Comparison of ENCODE assay signal across 28 mouse cellular contexts in the genomic region with DNA sequence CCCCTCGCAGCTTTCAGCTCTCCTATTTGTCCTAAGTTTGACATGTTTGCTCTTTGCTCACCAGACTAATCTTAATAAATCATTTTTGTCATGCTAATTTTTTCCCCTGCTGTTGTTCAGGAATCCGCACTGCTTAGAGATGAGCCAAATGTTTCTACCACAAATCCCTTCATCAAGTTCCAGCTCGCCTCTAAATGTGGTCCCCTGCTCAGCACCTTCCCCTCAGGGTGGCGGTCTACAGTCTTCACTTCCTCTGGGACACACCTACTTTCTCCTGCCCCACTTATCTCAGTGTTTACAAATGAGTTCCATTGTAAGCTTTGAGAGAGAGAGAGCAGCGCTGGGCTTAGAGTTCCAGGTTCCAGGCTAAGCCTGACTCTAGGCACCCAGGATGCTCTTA. TPM values are rescaled to one million over a fixed set of nuclear protein-coding genes. Genes with fewer than 3 reads are reported as not detected.
A peak's percentile ranks its signal among the peaks of the same experiment; 100 is the strongest.
DNase-seq lines count a peak whose midpoint lies in the region; ATAC-seq lines count a peak whose summit lies in the region.
"Had no signal": no experiment of that assay in that cellular context is flagged by ENCODE, and none has a peak within 500 bp of the region (broad histone marks: within the 10 kb centered on the region; RNA-seq: fewer than 3 reads in every experiment).

No protein-coding gene starts in this region.

- 46% methylated on average over 5 of the region's 5 CpGs for WGBS in heart, embryonic 12.5 days
- WGBS in stomach, embryonic 15.5 days = 19% methylated on average over 5 of the region's 5 CpGs

- H3K36me3 ChIP-seq in heart, embryonic 12.5 days = no peaks in the 10 kb centered on the region
- no peaks in the 10 kb centered on the region for H3K36me3 ChIP-seq in stomach, embryonic 15.5 days
- H3K36me3 ChIP-seq: G1E; heart, embryonic 13.5 days had no signal

- peaks cover 11% of the 10 kb centered on the region; the same call in 1 of the 2 replicates for H3K4me1 ChIP-seq in heart, embryonic 12.5 days (replicated peaks)
- 0 out of 2 replicates have a peak, but pooled peaks cover 5% of the 10 kb centered on the region for H3K4me1 ChIP-seq in stomach, embryonic 15.5 days

- no peak overlapping the region for H3K27ac ChIP-seq in heart, embryonic 12.5 days (ENCODE audit: poor library complexity, severe bottlenecking)
- H3K27ac ChIP-seq in stomach, embryonic 15.5 days = no peak overlapping the region
- H3K27ac ChIP-seq: forebrain, embryonic 13.5 days; gastrocnemius, adult 2 months; heart, embryonic 13.5 days; hindbrain, embryonic 14.5 days; hindbrain, postnatal 0 days had no signal

- H3K9me3 ChIP-seq in heart, embryonic 12.5 days (replicated peaks) = no peaks in the 10 kb centered on the region
- H3K9me3 ChIP-seq in stomach, embryonic 15.5 days = no peaks in the 10 kb centered on the region
- H3K9me3 ChIP-seq: forebrain, embryonic 13.5 days; G1E; heart, embryonic 13.5 days had no signal

- H3K4me2 ChIP-seq in heart, embryonic 12.5 days = no peak overlapping the region
- H3K4me2 ChIP-seq in stomach, embryonic 15.5 days = no peak overlapping the region
- H3K4me2 ChIP-seq: forebrain, embryonic 13.5 days; heart, embryonic 13.5 days; hindbrain, embryonic 14.5 days had no signal

- H3K9ac ChIP-seq in heart, embryonic 12.5 days = no peak overlapping the region
- no peak overlapping the region for H3K9ac ChIP-seq in stomach, embryonic 15.5 days
- H3K9ac ChIP-seq: forebrain, embryonic 13.5 days; heart, embryonic 13.5 days; hindbrain, embryonic 14.5 days had no signal

- H3K4me3 ChIP-seq in heart, embryonic 12.5 days = no peak overlapping the region
- no peak overlapping the region for H3K4me3 ChIP-seq in stomach, embryonic 15.5 days (replicated peaks)
- H3K4me3 ChIP-seq: erythroblast, embryonic 14.5 days; forebrain, embryonic 13.5 days; gastrocnemius, adult 2 months; heart, embryonic 13.5 days had no signal

- no peaks in the 10 kb centered on the region for H3K27me3 ChIP-seq in heart, embryonic 12.5 days (replicated peaks)
- H3K27me3 ChIP-seq in stomach, embryonic 15.5 days (replicated peaks) = no peaks in the 10 kb centered on the region
- H3K27me3 ChIP-seq: heart, embryonic 13.5 days; Patski had no signal

- ATAC-seq in heart, embryonic 12.5 days (ENCODE audit: insufficient number of reproducible peaks, low FRiP score) = peak; percentile 47; the same call in 1 of the 2 replicates
- peak; percentile 69; the same call in 1 of the 2 replicates for ATAC-seq in stomach, embryonic 15.5 days (ENCODE audit: insufficient read depth, low FRiP score, low read depth)
- ATAC-seq: forebrain, embryonic 13.5 days; hindbrain, postnatal 0 days; inflammation-experienced regulatory T-cells, adult 6 months; Patski had no signal

- DNase-seq in heart, adult 18-20 months = no peak
- peak; percentile 32 for DNase-seq in retina, postnatal 1 day
- no peak for DNase-seq in retina, embryonic 14.5 days (ENCODE audit: low spot score)
- no peak for DNase-seq in kidney, postnatal 25 days
- no peak for DNase-seq in cerebellum, postnatal 14 days
- DNase-seq: adrenal gland, adult 2 months; adrenal gland, postnatal 14 days; cerebellum, adult 11 months; cerebellum, adult 2 months; cerebellum, adult 9-11 months; cerebellum, postnatal 36 days; embryo, embryonic 11 days; gastrocnemius, adult 2 months; gastrocnemius, postnatal 14 days; heart, adult 11 months; heart, postnatal 14 days; heart, postnatal 4 days; kidney, adult 11 months had no signal

RNA-seq across cellular contexts. Expression of a gene that starts 36.6 kb away (rescaled TPM):
- polyA plus RNA-seq in heart, embryonic 12.5 days (2016; fragmentation: Nextera tagmentation; extraction: Ambion mirVana) = 152 and 155 TPM in 2 replicates
- 100 to 1,000 TPM; 308 to 356 TPM for total RNA-seq in heart, adult 18-20 months (2021)
- polyA plus RNA-seq in stomach, embryonic 15.5 days (2015; fragmentation: Nextera tagmentation; extraction: Ambion mirVana) = 61.9 and 63.7 TPM in 2 replicates
